Mouse (Mus musculus): ENCODE measurements around the gene Ncam2. TPM values are rescaled to one million over a fixed set of nuclear protein-coding genes. Genes with fewer than 3 reads are reported as not detected.

Ncam2 gene
- polyA plus RNA-seq, 1 experiment from 2014 or later, result 51.9 TPM

- Histone ChIP-seq H3K27me3 (ENCODE audit: control insufficient read depth, insufficient read depth, low read length) (no peaks in the 10 kb centered on the region), H3K4me1 (ENCODE audit: control insufficient read depth, insufficient read depth, low read length) (no peaks in the 10 kb centered on the region)
Measured at GRCm38 (mm10) chr16:81284241-81284640, 83.7 kb downstream of the Ncam2 start.

GRCm38 (mm10) chr16:81284859-81285837, 84.7 kb downstream of the Ncam2 start:
- Histone ChIP-seq H3K4me3 (ENCODE audit: low read depth, low read length) (no peak overlapping the region), H3K9me3 (ENCODE audit: control insufficient read depth, low read length) (no peaks in the 10 kb centered on the region), H3K4me2 (ENCODE audit: low read depth, low read length) (no peak overlapping the region), H3K4me1 (ENCODE audit: control insufficient read depth, insufficient read depth, low read length) (no peaks in the 10 kb centered on the region), H3K27me3 (ENCODE audit: control insufficient read depth, insufficient read depth, low read length) (no peaks in the 10 kb centered on the region), H3K36me3 (ENCODE audit: control insufficient read depth, insufficient read depth, low read length) (no peaks in the 10 kb centered on the region), H3K9ac (replicated peaks; ENCODE audit: low read depth, low read length) (no peak overlapping the region), H3K27ac (ENCODE audit: low read depth, low read length) (no peak overlapping the region)
- ATAC-seq (ENCODE audit: low read depth), result peak; percentile 82
- WGBS, result 56% methylated on average over 7 of the region's 7 CpGs

More at GRCm38 (mm10) chr16:81284241-81284640, 83.7 kb downstream of the Ncam2 start:
- no peak overlapping the region for H3K4me2 ChIP-seq (ENCODE audit: low read depth, low read length)
- H3K9me3 ChIP-seq (ENCODE audit: control insufficient read depth, low read length), result no peaks in the 10 kb centered on the region
- ATAC-seq (ENCODE audit: low read depth), result no peak
- H3K4me3 ChIP-seq (ENCODE audit: low read depth, low read length), result no peak overlapping the region
- 41% methylated on average over 5 of the region's 5 CpGs for WGBS
- H3K9ac ChIP-seq (replicated peaks; ENCODE audit: low read depth, low read length), result no peak overlapping the region
- no peaks in the 10 kb centered on the region for H3K36me3 ChIP-seq (ENCODE audit: control insufficient read depth, insufficient read depth, low read length)
- no peak overlapping the region for H3K27ac ChIP-seq (ENCODE audit: low read depth, low read length)

GRCm38 (mm10) chr16:81285882-81286281, 85.4 kb downstream of the Ncam2 start:
- Histone ChIP-seq H3K4me2 (ENCODE audit: low read depth, low read length) (no peak overlapping the region), H3K27ac (ENCODE audit: low read depth, low read length) (no peak overlapping the region), H3K9ac (replicated peaks; ENCODE audit: low read depth, low read length) (no peak overlapping the region), H3K4me1 (ENCODE audit: control insufficient read depth, insufficient read depth, low read length) (no peaks in the 10 kb centered on the region), H3K9me3 (ENCODE audit: control insufficient read depth, low read length) (no peaks in the 10 kb centered on the region), H3K4me3 (ENCODE audit: low read depth, low read length) (no peak overlapping the region), H3K36me3 (ENCODE audit: control insufficient read depth, insufficient read depth, low read length) (no peaks in the 10 kb centered on the region), H3K27me3 (ENCODE audit: control insufficient read depth, insufficient read depth, low read length) (no peaks in the 10 kb centered on the region)
- no peak for ATAC-seq (ENCODE audit: low read depth)
- whole genome bisulfite sequencing, result 91% methylated on average over 2 of the region's 2 CpGs

- Histone ChIP-seq H3K4me1 (ENCODE audit: control insufficient read depth, insufficient read depth, low read length) (no peaks in the 10 kb centered on the region), H3K27ac (ENCODE audit: low read depth, low read length) (no peak overlapping the region), H3K36me3 (ENCODE audit: control insufficient read depth, insufficient read depth, low read length) (no peaks in the 10 kb centered on the region), H3K27me3 (ENCODE audit: control insufficient read depth, insufficient read depth, low read length) (no peaks in the 10 kb centered on the region), H3K4me2 (ENCODE audit: low read depth, low read length) (no peak overlapping the region), H3K4me3 (ENCODE audit: low read depth, low read length) (no peak overlapping the region), H3K9me3 (ENCODE audit: control insufficient read depth, low read length) (no peaks in the 10 kb centered on the region), H3K9ac (replicated peaks; ENCODE audit: low read depth, low read length) (no peak overlapping the region)
- no peak for ATAC-seq (ENCODE audit: low read depth)
- WGBS, result 86% methylated on average over 2 of the region's 2 CpGs
Measured at GRCm38 (mm10) chr16:81303806-81304205, 103.3 kb downstream of the Ncam2 start.

- no peaks in the 10 kb centered on the region for H3K9me3 ChIP-seq (ENCODE audit: control insufficient read depth, low read length)
- no peak for ATAC-seq (ENCODE audit: low read depth)
- no peak overlapping the region for H3K4me3 ChIP-seq (ENCODE audit: low read depth, low read length)
- no peaks in the 10 kb centered on the region for H3K4me1 ChIP-seq (ENCODE audit: control insufficient read depth, insufficient read depth, low read length)
- H3K27ac ChIP-seq (ENCODE audit: low read depth, low read length), result no peak overlapping the region
- H3K36me3 ChIP-seq (ENCODE audit: control insufficient read depth, insufficient read depth, low read length), result no peaks in the 10 kb centered on the region
- 65% methylated on average over 3 of the region's 3 CpGs for WGBS
- H3K9ac ChIP-seq (replicated peaks; ENCODE audit: low read depth, low read length), result no peak overlapping the region
- H3K4me2 ChIP-seq (ENCODE audit: low read depth, low read length), result no peak overlapping the region
- no peaks in the 10 kb centered on the region for H3K27me3 ChIP-seq (ENCODE audit: control insufficient read depth, insufficient read depth, low read length)
Measured at GRCm38 (mm10) chr16:81309215-81309614, 108.7 kb downstream of the Ncam2 start.

- ATAC-seq (ENCODE audit: low read depth), result no peak
- Histone ChIP-seq H3K27me3 (ENCODE audit: control insufficient read depth, insufficient read depth, low read length) (no peaks in the 10 kb centered on the region), H3K4me2 (ENCODE audit: low read depth, low read length) (no peak overlapping the region), H3K27ac (ENCODE audit: low read depth, low read length) (no peak overlapping the region), H3K4me3 (ENCODE audit: low read depth, low read length) (no peak overlapping the region), H3K36me3 (ENCODE audit: control insufficient read depth, insufficient read depth, low read length) (no peaks in the 10 kb centered on the region), H3K9ac (replicated peaks; ENCODE audit: low read depth, low read length) (no peak overlapping the region), H3K4me1 (ENCODE audit: control insufficient read depth, insufficient read depth, low read length) (no peaks in the 10 kb centered on the region), H3K9me3 (ENCODE audit: control insufficient read depth, low read length) (no peaks in the 10 kb centered on the region)
- 68% methylated on average over 1 of the region's 1 CpGs for WGBS
Measured at GRCm38 (mm10) chr16:81319037-81319436, 118.5 kb downstream of the Ncam2 start.

GRCm38 (mm10) chr16:81330539-81330938, 130.0 kb downstream of the Ncam2 start:
- 21% methylated on average over 2 of the region's 2 CpGs for WGBS
- no peak overlapping the region for H3K27ac ChIP-seq (ENCODE audit: low read depth, low read length)
- H3K4me2 ChIP-seq (ENCODE audit: low read depth, low read length), result no peak overlapping the region
- no peak overlapping the region for H3K9ac ChIP-seq (replicated peaks; ENCODE audit: low read depth, low read length)
- H3K9me3 ChIP-seq (ENCODE audit: control insufficient read depth, low read length), result no peaks in the 10 kb centered on the region
- no peak overlapping the region for H3K4me3 ChIP-seq (ENCODE audit: low read depth, low read length)
- H3K4me1 ChIP-seq (ENCODE audit: control insufficient read depth, insufficient read depth, low read length), result no peaks in the 10 kb centered on the region
- H3K27me3 ChIP-seq (ENCODE audit: control insufficient read depth, insufficient read depth, low read length), result no peaks in the 10 kb centered on the region
- H3K36me3 ChIP-seq (ENCODE audit: control insufficient read depth, insufficient read depth, low read length), result no peaks in the 10 kb centered on the region
- ATAC-seq (ENCODE audit: low read depth), result no peak; the same call in 1 of the 2 replicates

- no peak overlapping the region for H3K4me3 ChIP-seq (ENCODE audit: low read depth, low read length)
- no peak overlapping the region for H3K27ac ChIP-seq (ENCODE audit: low read depth, low read length)
- no peak overlapping the region for H3K4me2 ChIP-seq (ENCODE audit: low read depth, low read length)
- H3K4me1 ChIP-seq (ENCODE audit: control insufficient read depth, insufficient read depth, low read length), result no peaks in the 10 kb centered on the region
- H3K27me3 ChIP-seq (ENCODE audit: control insufficient read depth, insufficient read depth, low read length), result no peaks in the 10 kb centered on the region
- no peak for ATAC-seq (ENCODE audit: low read depth)
- H3K9ac ChIP-seq (replicated peaks; ENCODE audit: low read depth, low read length), result no peak overlapping the region
- 54% methylated on average over 2 of the region's 2 CpGs for WGBS
- no peaks in the 10 kb centered on the region for H3K36me3 ChIP-seq (ENCODE audit: control insufficient read depth, insufficient read depth, low read length)
- no peaks in the 10 kb centered on the region for H3K9me3 ChIP-seq (ENCODE audit: control insufficient read depth, low read length)
Measured at GRCm38 (mm10) chr16:81365901-81366300, 165.4 kb downstream of the Ncam2 start.

- Histone ChIP-seq H3K27ac (ENCODE audit: low read depth, low read length) (no peak overlapping the region), H3K4me3 (ENCODE audit: low read depth, low read length) (no peak overlapping the region), H3K36me3 (ENCODE audit: control insufficient read depth, insufficient read depth, low read length) (no peaks in the 10 kb centered on the region), H3K4me1 (ENCODE audit: control insufficient read depth, insufficient read depth, low read length) (no peaks in the 10 kb centered on the region), H3K9ac (replicated peaks; ENCODE audit: low read depth, low read length) (no peak overlapping the region), H3K27me3 (ENCODE audit: control insufficient read depth, insufficient read depth, low read length) (no peaks in the 10 kb centered on the region), H3K9me3 (ENCODE audit: control insufficient read depth, low read length) (no peaks in the 10 kb centered on the region), H3K4me2 (ENCODE audit: low read depth, low read length) (no peak overlapping the region)
- no peak for ATAC-seq (ENCODE audit: low read depth)
- 87% methylated on average over 8 of the region's 8 CpGs for WGBS
Measured at GRCm38 (mm10) chr16:81374234-81374633, 173.7 kb downstream of the Ncam2 start.

Measured in neural tube, embryonic 14.5 days (tissue).